Mouse (Mus musculus) macrophage (primary cell): ENCODE results near the gene Uox. TPM values are rescaled to one million over a fixed set of nuclear protein-coding genes. Genes with fewer than 3 reads are reported as not detected.

Source experiments
- H3K27ac ChIP-seq: fragments of 350-480 bp; formaldehyde crosslinking; 2 replicates; pipeline ENCODE4 v1.9.0; 2021
- H3K36me3 ChIP-seq: fragments of 350-480 bp; formaldehyde crosslinking; 2 replicates; pipeline ENCODE4 v1.9.0; 2021; ENCODE audit errors: inconsistent target
- H3K4me3 ChIP-seq: fragments of 350-480 bp; formaldehyde crosslinking; 2 replicates; pipeline ENCODE4 v1.9.0; 2021; ENCODE audit errors: inconsistent target
- H3K79me2 ChIP-seq: fragments of 350-480 bp; formaldehyde crosslinking; 2 replicates; pipeline ENCODE4 v1.9.0; 2021; ENCODE audit errors: inconsistent target
- WGBS: methylation state at CpG from one replicate; pipeline ENCODE4 v1.1.7; 2026; ENCODE audit warnings: inconsistent platforms; ENCODE audit not compliant: missing documents; 5-methylcytosine and 5-hydroxymethylcytosine counted together
- polyA plus RNA-seq: library from polyadenylated mRNA; stranded (reverse); fragments of 250-400 nt; gene quantifications from 3 replicates; pipeline ENCODE4 v1.2.4, GENCODE M21; 2018; ENCODE audit warnings: inconsistent platforms

Uox gene
- polyA plus RNA-seq, 1 experiment from 2014 or later = not detected

DNA sequence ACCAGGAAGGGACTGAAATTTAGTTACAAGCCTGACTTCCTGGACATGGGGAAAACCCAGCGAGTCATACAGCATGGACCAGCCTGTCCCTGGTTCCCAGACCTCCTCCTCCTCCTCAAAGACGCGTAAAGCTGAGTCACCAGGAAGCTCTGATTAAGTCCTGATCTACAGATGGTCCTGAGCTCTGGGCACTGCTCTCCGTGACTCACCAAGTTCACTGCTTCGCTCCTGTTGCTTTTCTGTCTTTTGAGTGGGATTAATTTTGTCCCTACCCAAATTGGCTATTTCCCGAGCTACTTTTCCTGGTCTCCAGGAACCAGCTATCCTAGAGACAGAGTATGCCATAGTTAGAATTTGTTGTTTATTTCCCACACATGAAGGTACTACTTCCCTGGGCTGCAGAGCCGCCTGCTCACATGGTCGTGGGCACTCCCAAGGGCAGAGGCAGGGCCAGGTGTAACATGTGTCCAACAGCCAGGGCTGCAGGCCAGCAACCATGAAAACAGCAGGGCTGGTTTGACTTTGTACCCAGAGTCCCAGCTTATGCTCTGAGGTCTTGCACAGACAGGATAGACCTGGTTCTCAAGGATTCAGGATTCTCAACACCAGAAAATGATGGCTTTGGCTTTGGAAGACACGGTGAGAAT is 2.2 kb upstream of the Uox start:
- 55% methylated on average over 8 of the region's 9 CpGs for WGBS
- H3K4me3 ChIP-seq = no peak overlapping the region
- no peak overlapping the region for H3K27ac ChIP-seq
- H3K36me3 ChIP-seq = no peaks in the 10 kb centered on the region
- H3K79me2 ChIP-seq = no peaks in the 10 kb centered on the region

DNA sequence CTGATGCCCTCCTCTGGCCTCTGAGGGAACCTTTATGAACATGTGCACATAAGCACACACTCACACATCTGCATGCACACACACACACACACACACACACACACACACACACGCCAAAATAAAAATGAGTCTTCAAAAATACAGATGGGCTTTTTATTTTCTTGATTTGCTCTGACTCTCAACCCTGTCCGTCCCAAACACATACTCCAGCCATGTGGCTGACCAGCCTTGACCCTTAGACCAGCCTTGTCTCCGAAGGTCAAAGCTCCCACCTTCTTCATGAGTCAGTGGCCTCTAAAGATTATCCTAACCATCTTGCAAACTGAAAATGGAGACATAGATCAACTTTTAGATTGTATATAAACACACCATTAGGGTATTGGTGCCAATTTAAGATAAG is 632 bp upstream of the Uox start:
- Histone ChIP-seq H3K4me3 (no peak overlapping the region), H3K36me3 (no peaks in the 10 kb centered on the region), H3K79me2 (no peaks in the 10 kb centered on the region), H3K27ac (no peak overlapping the region)
- 91% methylated on average over 3 of the region's 3 CpGs for WGBS

DNA sequence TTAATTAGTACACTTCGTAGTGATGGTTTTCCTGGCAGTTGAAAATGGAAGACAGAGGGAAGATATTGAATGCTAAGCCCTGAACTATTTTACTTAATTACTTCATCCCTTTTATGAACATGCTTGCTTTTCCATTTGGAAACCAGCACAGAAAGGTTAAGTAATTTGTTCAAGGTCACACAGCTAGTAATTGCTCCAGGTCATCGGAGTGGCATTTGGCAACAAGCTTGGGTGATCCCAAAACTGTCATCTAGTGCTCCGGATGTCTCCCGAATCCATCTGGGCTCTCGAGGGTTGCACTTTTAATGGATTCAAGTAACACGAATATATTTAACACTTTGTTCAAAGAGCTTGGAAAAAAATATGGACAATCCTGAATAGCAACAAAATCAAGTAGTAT is 713 bp downstream of the Uox start:
- H3K79me2 ChIP-seq = no peaks in the 10 kb centered on the region
- H3K27ac ChIP-seq = no peak overlapping the region
- no peaks in the 10 kb centered on the region for H3K36me3 ChIP-seq
- H3K4me3 ChIP-seq = no peak overlapping the region
- 97% methylated on average over 6 of the region's 6 CpGs for WGBS

DNA sequence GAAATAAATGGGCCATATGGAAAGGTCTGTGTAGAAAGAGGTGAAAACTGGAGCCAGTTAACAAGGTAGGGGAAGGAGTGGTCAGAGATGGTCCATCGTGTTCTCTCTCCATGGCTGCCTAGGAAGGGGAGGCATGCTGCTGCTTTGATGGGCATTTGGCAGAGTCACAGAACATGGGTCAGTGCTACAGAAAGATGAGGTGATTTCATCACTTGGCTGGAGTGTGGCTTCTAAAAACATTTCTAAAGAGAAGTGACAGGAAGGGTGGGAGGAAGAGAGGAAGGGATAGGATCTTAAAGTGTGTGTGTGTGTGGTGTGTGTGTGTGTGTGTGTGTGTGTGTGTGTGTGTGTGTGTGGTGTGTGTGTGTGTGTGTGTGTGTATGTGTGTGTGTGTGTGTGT is 1.1 kb downstream of the Uox start:
- Histone ChIP-seq H3K36me3 (no peaks in the 10 kb centered on the region), H3K79me2 (no peaks in the 10 kb centered on the region), H3K27ac (no peak overlapping the region), H3K4me3 (no peak overlapping the region)
- WGBS = 47% methylated on average over 1 of the region's 1 CpGs

GRCm38 (mm10) chr3:146577591-146577990 is 7.4 kb downstream of the Uox start:
- H3K36me3 ChIP-seq = no peaks in the 10 kb centered on the region
- H3K79me2 ChIP-seq = no peaks in the 10 kb centered on the region
- H3K27ac ChIP-seq = no peak overlapping the region
- 92% methylated on average over 2 of the region's 2 CpGs for WGBS
- H3K4me3 ChIP-seq = no peak overlapping the region

DNA sequence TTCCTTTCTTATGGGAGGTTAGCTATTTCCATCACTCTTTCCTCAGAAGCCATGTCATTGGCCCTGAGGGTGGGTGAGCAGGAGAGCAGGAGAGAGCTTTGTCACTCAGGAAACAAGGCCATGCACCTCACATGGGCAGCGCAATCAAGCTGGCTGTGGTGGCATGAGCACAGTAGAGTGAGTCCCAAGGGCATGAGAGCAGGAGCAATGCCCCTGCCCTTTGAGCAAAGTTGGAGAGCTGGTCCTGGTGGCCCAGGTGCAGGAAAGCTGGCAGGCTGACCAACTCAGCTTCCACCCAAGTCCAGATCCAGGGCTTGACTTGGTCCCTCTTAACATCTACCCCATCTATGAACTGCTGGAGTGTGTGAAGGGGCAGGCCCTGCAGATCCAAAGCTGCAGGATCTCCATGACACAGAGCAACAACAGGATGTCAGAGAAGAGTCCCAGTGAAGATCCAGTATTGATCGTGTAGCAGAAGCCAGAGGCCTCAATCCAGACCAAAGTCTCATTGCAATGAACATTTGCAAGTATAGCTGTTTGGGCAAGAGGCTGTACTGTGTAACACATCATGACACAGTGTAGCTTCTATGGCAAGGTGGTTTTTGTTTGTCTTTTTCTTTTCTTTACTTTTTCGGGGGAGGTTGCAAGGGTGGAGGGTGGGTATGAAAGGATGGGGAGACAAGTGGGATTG is 10.0 kb downstream of the Uox start:
- 87% methylated on average over 2 of the region's 3 CpGs for WGBS
- Histone ChIP-seq H3K4me3 (no peak overlapping the region), H3K36me3 (no peaks in the 10 kb centered on the region), H3K79me2 (no peaks in the 10 kb centered on the region), H3K27ac (no peak overlapping the region)

GRCm38 (mm10) chr3:146583478-146583877 is 13.3 kb downstream of the Uox start:
- Histone ChIP-seq H3K36me3 (no peaks in the 10 kb centered on the region), H3K27ac (peak overlapping the region; percentile 38), H3K4me3 (peak overlapping the region; percentile 15), H3K79me2 (no peaks in the 10 kb centered on the region)
- 13% methylated on average over 4 of the region's 4 CpGs for WGBS

DNA sequence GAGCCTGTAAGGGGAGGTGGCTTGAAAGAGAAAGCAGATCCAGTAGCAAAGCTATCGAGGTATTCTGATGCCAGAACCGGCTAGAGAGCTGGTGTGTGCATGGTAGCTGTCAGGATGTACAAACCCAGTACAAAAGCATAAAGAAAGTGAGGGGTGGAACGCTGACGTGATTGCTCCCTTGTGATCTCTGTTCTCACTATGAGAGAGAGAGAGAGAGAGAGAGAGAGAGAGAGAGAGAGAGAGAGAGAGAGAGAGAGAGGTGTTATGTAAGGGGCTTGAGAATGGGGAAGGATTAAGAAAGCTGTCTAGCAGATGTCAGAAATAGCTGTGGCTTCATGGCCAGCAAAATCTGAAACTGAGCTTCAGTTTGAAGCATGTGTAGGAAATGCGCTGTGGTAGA is 13.7 kb downstream of the Uox start:
- peak overlapping the region; percentile 15 for H3K4me3 ChIP-seq
- 0% methylated on average over 5 of the region's 5 CpGs for WGBS

DNA sequence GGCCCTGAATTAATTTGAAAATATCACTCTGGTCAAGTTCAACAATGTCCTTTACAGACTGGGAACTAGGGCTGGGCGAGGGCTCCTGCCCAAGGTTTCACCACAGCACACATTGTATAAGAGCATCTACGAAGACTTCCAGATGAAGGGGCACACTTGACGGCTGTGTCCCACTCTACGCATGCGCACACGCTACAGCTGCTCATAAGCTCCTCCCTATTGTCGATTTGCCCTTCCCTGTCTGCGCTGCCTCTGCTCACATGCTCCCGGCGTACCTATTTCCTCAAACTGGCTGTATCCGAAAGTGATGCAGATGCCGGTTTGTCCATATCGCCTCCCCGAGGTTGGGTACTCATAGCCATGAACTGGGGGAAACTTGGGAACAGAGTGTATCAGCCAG is 16.4 kb downstream of the Uox start:
- H3K4me3 ChIP-seq = no peak overlapping the region
- H3K36me3 ChIP-seq = no peaks in the 10 kb centered on the region
- no peaks in the 10 kb centered on the region for H3K79me2 ChIP-seq
- 96% methylated on average over 14 of the region's 14 CpGs for WGBS
- no peak overlapping the region for H3K27ac ChIP-seq

More for the DNA sequence above, 13.7 kb downstream of the Uox start:
- Histone ChIP-seq H3K27ac (peak overlapping the region; percentile 38), H3K79me2 (no peaks in the 10 kb centered on the region), H3K36me3 (no peaks in the 10 kb centered on the region)

- Histone ChIP-seq H3K79me2 (no peaks in the 10 kb centered on the region), H3K36me3 (no peaks in the 10 kb centered on the region), H3K4me3 (no peak overlapping the region), H3K27ac (no peak overlapping the region)
- whole genome bisulfite sequencing = 99% methylated on average over 6 of the region's 6 CpGs
Observed at GRCm38 (mm10) chr3:146589523-146589922, 19.3 kb downstream of the Uox start.

- Histone ChIP-seq H3K4me3 (no peak overlapping the region), H3K36me3 (no peaks in the 10 kb centered on the region), H3K79me2 (no peaks in the 10 kb centered on the region), H3K27ac (no peak overlapping the region)
- 95% methylated on average over 7 of the region's 7 CpGs for WGBS
Observed at GRCm38 (mm10) chr3:146591159-146591558, 20.9 kb downstream of the Uox start.

GRCm38 (mm10) chr3:146591601-146592000 is 21.4 kb downstream of the Uox start:
- Histone ChIP-seq H3K36me3 (no peaks in the 10 kb centered on the region), H3K4me3 (no peak overlapping the region), H3K27ac (no peak overlapping the region), H3K79me2 (no peaks in the 10 kb centered on the region)
- WGBS = 93% methylated on average over 2 of the region's 2 CpGs

GRCm38 (mm10) chr3:146595440-146595839 is 25.2 kb downstream of the Uox start:
- no peak overlapping the region for H3K27ac ChIP-seq
- no peaks in the 10 kb centered on the region for H3K36me3 ChIP-seq
- WGBS = 94% methylated on average over 6 of the region's 6 CpGs
- H3K4me3 ChIP-seq = no peak overlapping the region
- no peaks in the 10 kb centered on the region for H3K79me2 ChIP-seq

- no peaks in the 10 kb centered on the region for H3K79me2 ChIP-seq
- H3K27ac ChIP-seq = no peak overlapping the region
- 94% methylated on average over 8 of the region's 8 CpGs for WGBS
- no peaks in the 10 kb centered on the region for H3K36me3 ChIP-seq
- no peak overlapping the region for H3K4me3 ChIP-seq
Observed at GRCm38 (mm10) chr3:146596387-146596786, 26.2 kb downstream of the Uox start.

DNA sequence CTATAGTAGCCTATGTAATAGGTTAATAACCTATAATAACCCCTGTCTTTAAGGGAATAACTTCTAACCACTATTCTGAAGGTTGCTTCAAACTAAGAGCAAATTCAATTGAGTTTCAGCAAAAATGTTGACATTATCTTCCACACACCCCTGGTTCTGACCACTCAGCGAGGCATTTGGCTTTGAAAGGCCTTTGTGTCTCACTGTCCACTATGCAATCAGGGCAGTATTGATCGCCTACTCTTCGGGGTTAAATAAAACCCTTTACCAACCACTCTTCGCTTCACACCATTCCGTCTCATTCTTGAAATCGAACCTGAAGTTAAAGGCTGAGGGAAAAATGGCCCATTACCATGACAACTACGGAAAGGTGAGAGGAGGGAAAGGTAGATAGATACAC is 26.6 kb downstream of the Uox start:
- no peak overlapping the region for H3K27ac ChIP-seq
- no peaks in the 10 kb centered on the region for H3K79me2 ChIP-seq
- H3K4me3 ChIP-seq = no peak overlapping the region
- WGBS = 93% methylated on average over 7 of the region's 7 CpGs
- no peaks in the 10 kb centered on the region for H3K36me3 ChIP-seq
